ENCODE assay signal across 20 mouse cellular contexts in genomic region chr16:24211588-24211987, GRCm38 (mm10).
"Had no signal": no experiment of that assay in that cellular context is flagged by ENCODE, and none has a peak within 500 bp of the region (broad histone marks: within the 10 kb centered on the region; RNA-seq: fewer than 3 reads in every experiment).

No protein-coding gene starts in this region.

- H3K9ac ChIP-seq: liver, embryonic 15.5 days; liver, postnatal 0 days; lung, embryonic 15.5 days; midbrain, embryonic 12.5 days; neural tube, embryonic 13.5 days; neural tube, embryonic 15.5 days had no signal

- H3K27me3 ChIP-seq: liver, embryonic 15.5 days; lung, embryonic 15.5 days; midbrain, embryonic 12.5 days; neural tube, embryonic 13.5 days; neural tube, embryonic 15.5 days had no signal

- H3K4me3 ChIP-seq: liver, embryonic 15.5 days; lung, embryonic 15.5 days; megakaryocyte, embryonic 14.5 days; midbrain, embryonic 12.5 days; neural tube, embryonic 13.5 days; neural tube, embryonic 15.5 days had no signal

- H3K9me3 ChIP-seq: liver, embryonic 15.5 days; lung, embryonic 15.5 days; megakaryocyte, embryonic 14.5 days; midbrain, embryonic 12.5 days; neural tube, embryonic 13.5 days; neural tube, embryonic 15.5 days had no signal

- H3K27ac ChIP-seq: liver, embryonic 15.5 days; lung, embryonic 15.5 days; macrophage; midbrain, embryonic 12.5 days; neural tube, embryonic 13.5 days; neural tube, embryonic 15.5 days had no signal

- H3K36me3 ChIP-seq: liver, embryonic 15.5 days; lung, embryonic 15.5 days; midbrain, embryonic 12.5 days; neural tube, embryonic 13.5 days; neural tube, embryonic 15.5 days had no signal

- H3K4me2 ChIP-seq: liver, embryonic 15.5 days; lung, embryonic 15.5 days; midbrain, embryonic 12.5 days; neural tube, embryonic 13.5 days; neural tube, embryonic 15.5 days had no signal

- DNase-seq: liver, postnatal 0 days; lung, adult 2 months; lung, postnatal 14 days; lung, postnatal 36 days; midbrain, embryonic 14.5 days; right cerebral cortex, adult 18-20 months; right cerebral cortex, postnatal 25 days; right cerebral cortex, postnatal 4 days; spleen, adult 18-20 months; thymus, adult 18-20 months; thymus, postnatal 14 days; thymus, postnatal 36 days had no signal

- ATAC-seq: liver, postnatal 0 days; lung, postnatal 0 days had no signal

- H3K4me1 ChIP-seq: liver, embryonic 15.5 days; neural tube, embryonic 13.5 days; neural tube, embryonic 15.5 days had no signal
